Comparison of ENCODE assay signal across 21 mouse cellular contexts in genomic region chr5:142690343-142690742, GRCm38 (mm10). TPM values are rescaled to one million over a fixed set of nuclear protein-coding genes. Genes with fewer than 3 reads are reported as not detected.
DNase-seq lines count a peak whose midpoint lies in the region; ATAC-seq lines count a peak whose summit lies in the region.
"Had no signal": no experiment of that assay in that cellular context is flagged by ENCODE, and none has a peak within 500 bp of the region (broad histone marks: within the 10 kb centered on the region; RNA-seq: fewer than 3 reads in every experiment).

No protein-coding gene starts in this region.

- DNase-seq in kidney, adult 8-10 months = no peak
- DNase-seq in lung, postnatal 25 days (ENCODE audit: low spot score) = no peak
- DNase-seq in cerebellum, adult 9-10 months = no peak
- DNase-seq: adrenal gland, adult 8-10 months; adrenal gland, postnatal 14 days; adrenal gland, postnatal 36 days; B cell, adult 2 months; cerebellum, adult 11-12 months; cerebellum, adult 2 months; cerebellum, postnatal 14 days; cerebellum, postnatal 36 days; forebrain, postnatal 0 days had no signal

- peak; percentile 60 for ATAC-seq in common myeloid progenitor, adult 5-6 weeks (replicated peaks; ENCODE audit: low read depth, poor library complexity, severe bottlenecking)
- ATAC-seq in hematopoietic stem cell, adult 5-6 weeks (replicated peaks in 1 of 2; ENCODE audit: insufficient read depth in 1 of 2, low FRiP score in 2 of 2, low TSS enrichment in 1 of 2, low read depth in 1 of 2, poor library complexity in 2 of 2, severe bottlenecking in 2 of 2) = peak; percentile 74 to 80
- ATAC-seq in megakaryocyte progenitor cell, adult 5-6 weeks (replicated peaks; ENCODE audit: poor library complexity) = peak; percentile 59
- ATAC-seq: activated CD4-positive, CD25-positive, alpha-beta regulatory T cell, adult 4 months; CD4-positive, CD25-positive, alpha-beta regulatory T cell, adult 4 months; forebrain, embryonic 13.5 days; forebrain, embryonic 15.5 days; forebrain, postnatal 0 days; Patski had no signal

RNA-seq across cellular contexts. Expression of gene Slc29a4, which starts 2.0 kb away (rescaled TPM):
- total RNA-seq in common myeloid progenitor, adult 5-6 weeks (2017) = not detected in 2 replicates
- total RNA-seq in hematopoietic stem cell, adult 5-6 weeks (2017) = 0.06 TPM in 1 of 2 replicates, not detected in the other
- total RNA-seq in megakaryocyte progenitor cell, adult 5-6 weeks (2015) = not detected in 2 replicates
- total RNA-seq in megakaryocyte progenitor cell, adult 5-6 weeks (2017) = not detected in 2 replicates
- total RNA-seq: CH12.LX had no signal
